In the genomic region with DNA sequence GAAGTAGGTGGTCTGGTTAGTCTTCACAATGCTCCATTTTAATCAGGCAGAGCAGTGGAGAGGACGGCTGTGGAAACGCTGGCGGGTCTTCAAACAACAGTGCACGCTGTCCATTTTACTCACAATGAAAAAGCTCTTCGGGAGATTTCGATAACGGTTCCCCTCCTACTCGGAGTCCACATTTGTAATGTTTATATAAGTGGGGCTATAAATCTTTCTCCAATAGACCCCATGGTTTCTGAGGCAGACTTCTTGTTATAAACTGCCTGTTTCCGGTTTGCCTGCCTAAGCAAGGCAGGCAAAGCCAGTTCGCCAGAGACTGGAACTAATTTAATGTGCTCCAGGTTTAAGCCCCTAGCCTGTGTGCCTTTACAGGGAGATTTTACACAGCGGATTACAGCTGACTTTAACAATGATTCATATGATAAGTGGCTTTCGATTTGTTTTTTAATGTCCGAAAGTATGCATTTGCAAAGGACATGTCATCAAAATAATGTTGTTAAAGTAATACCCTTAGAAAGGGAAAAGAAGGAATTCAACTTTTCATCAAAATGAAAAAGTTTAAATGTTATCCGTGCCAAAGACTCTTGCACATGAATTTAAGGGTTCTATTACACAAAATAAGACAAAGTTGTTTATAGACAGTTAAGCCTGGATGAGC, we compare ENCODE assay signal across 10 mouse cellular contexts.
A peak's percentile ranks its signal among the peaks of the same experiment; 100 is the strongest.
DNase-seq lines count a peak whose midpoint lies in the region; ATAC-seq lines count a peak whose summit lies in the region.
"Had no signal": no experiment of that assay in that cellular context is flagged by ENCODE, and none has a peak within 500 bp of the region (broad histone marks: within the 10 kb centered on the region; RNA-seq: fewer than 3 reads in every experiment).

No protein-coding gene starts in this region.

- peaks cover 18% of the 10 kb centered on the region for H3K4me1 ChIP-seq in kidney, embryonic 15.5 days
- peaks cover 3% of the 10 kb centered on the region; the same call in 1 of the 2 replicates for H3K4me1 ChIP-seq in embryonic facial prominence, embryonic 15.5 days
- peaks cover 22% of the 10 kb centered on the region for H3K4me1 ChIP-seq in intestine, embryonic 14.5 days (replicated peaks; ENCODE audit: control insufficient read depth, insufficient read depth, low read length)
- no peaks in the 10 kb centered on the region for H3K4me1 ChIP-seq in neural tube, embryonic 12.5 days
- H3K4me1 ChIP-seq: liver, embryonic 12.5 days had no signal

- no peak overlapping the region for H3K9ac ChIP-seq in kidney, embryonic 15.5 days
- no peak overlapping the region for H3K9ac ChIP-seq in embryonic facial prominence, embryonic 15.5 days
- H3K9ac ChIP-seq in intestine, embryonic 14.5 days (ENCODE audit: low read length) = 0 out of 2 replicates have a peak overlapping the region, but pooled peaks have one; percentile 2
- H3K9ac ChIP-seq in neural tube, embryonic 12.5 days = no peak overlapping the region
- H3K9ac ChIP-seq: liver, embryonic 12.5 days had no signal

- H3K27me3 ChIP-seq in kidney, embryonic 15.5 days = no peaks in the 10 kb centered on the region
- no peaks in the 10 kb centered on the region for H3K27me3 ChIP-seq in embryonic facial prominence, embryonic 15.5 days
- H3K27me3 ChIP-seq in intestine, embryonic 14.5 days (replicated peaks; ENCODE audit: control insufficient read depth, insufficient read depth, low read length) = no peaks in the 10 kb centered on the region
- H3K27me3 ChIP-seq in neural tube, embryonic 12.5 days (replicated peaks) = peaks cover 7% of the 10 kb centered on the region
- H3K27me3 ChIP-seq: CH12.LX; liver, embryonic 12.5 days had no signal

- 20% methylated on average over 14 of the region's 14 CpGs for WGBS in kidney, embryonic 15.5 days
- 16% methylated on average over 14 of the region's 14 CpGs for WGBS in embryonic facial prominence, embryonic 15.5 days
- WGBS in intestine, embryonic 14.5 days = 10% methylated on average over 14 of the region's 14 CpGs
- 10% methylated on average over 14 of the region's 14 CpGs for WGBS in neural tube, embryonic 12.5 days

- no peaks in the 10 kb centered on the region for H3K36me3 ChIP-seq in kidney, embryonic 15.5 days
- no peaks in the 10 kb centered on the region for H3K36me3 ChIP-seq in embryonic facial prominence, embryonic 15.5 days
- H3K36me3 ChIP-seq in intestine, embryonic 14.5 days (ENCODE audit: control insufficient read depth, insufficient read depth, low read length) = no peaks in the 10 kb centered on the region
- H3K36me3 ChIP-seq in neural tube, embryonic 12.5 days = no peaks in the 10 kb centered on the region
- H3K36me3 ChIP-seq: liver, embryonic 12.5 days had no signal

- H3K4me2 ChIP-seq in kidney, embryonic 15.5 days = peak overlapping the region; percentile 42
- peak overlapping the region; percentile 38 for H3K4me2 ChIP-seq in embryonic facial prominence, embryonic 15.5 days (replicated peaks)
- peak overlapping the region; percentile 42 for H3K4me2 ChIP-seq in intestine, embryonic 14.5 days (ENCODE audit: low read length)
- peak overlapping the region; percentile 47 for H3K4me2 ChIP-seq in neural tube, embryonic 12.5 days (replicated peaks)
- H3K4me2 ChIP-seq: liver, embryonic 12.5 days had no signal

- H3K27ac ChIP-seq in kidney, embryonic 15.5 days = peak overlapping the region; percentile 85
- peak overlapping the region; percentile 74 for H3K27ac ChIP-seq in embryonic facial prominence, embryonic 15.5 days (replicated peaks)
- peak overlapping the region; percentile 64 for H3K27ac ChIP-seq in intestine, embryonic 14.5 days (ENCODE audit: low read depth)
- H3K27ac ChIP-seq in neural tube, embryonic 12.5 days = no peak overlapping the region
- H3K27ac ChIP-seq: liver, embryonic 12.5 days had no signal

- DNase-seq in kidney, postnatal 10 days = no peak
- DNase-seq in intestine, embryonic 14.5 days (ENCODE audit: low spot score) = peak; percentile 61
- no peak for DNase-seq in spleen, postnatal 10 days (ENCODE audit: low spot score in 2 of 2)
- no peak for DNase-seq in Muller cell, postnatal 12 days (ENCODE audit: inconsistent ontology term)
- no peak for DNase-seq in cerebellum, adult 11-12 months

- H3K4me3 ChIP-seq in kidney, embryonic 15.5 days (replicated peaks) = peak overlapping the region; percentile 9; the same call in 1 of the 2 replicates
- peak overlapping the region; percentile 22 for H3K4me3 ChIP-seq in embryonic facial prominence, embryonic 15.5 days (replicated peaks)
- H3K4me3 ChIP-seq in intestine, embryonic 14.5 days (ENCODE audit: low read depth, low read length) = peak overlapping the region; percentile 13
- no peak overlapping the region for H3K4me3 ChIP-seq in neural tube, embryonic 12.5 days
- H3K4me3 ChIP-seq: liver, embryonic 12.5 days had no signal

- H3K9me3 ChIP-seq in kidney, embryonic 15.5 days (replicated peaks) = no peaks in the 10 kb centered on the region
- H3K9me3 ChIP-seq in embryonic facial prominence, embryonic 15.5 days (replicated peaks) = no peaks in the 10 kb centered on the region
- no peaks in the 10 kb centered on the region for H3K9me3 ChIP-seq in intestine, embryonic 14.5 days (ENCODE audit: control insufficient read depth, low read length)
- no peaks in the 10 kb centered on the region for H3K9me3 ChIP-seq in neural tube, embryonic 12.5 days
- H3K9me3 ChIP-seq: liver, embryonic 12.5 days had no signal

- peak; percentile 70; the same call in 1 of the 2 replicates for ATAC-seq in kidney, embryonic 15.5 days (replicated peaks; ENCODE audit: low FRiP score)
- peak; percentile 63 for ATAC-seq in embryonic facial prominence, embryonic 15.5 days (ENCODE audit: insufficient number of reproducible peaks, low FRiP score, low TSS enrichment, low read depth)
- peak; percentile 68 for ATAC-seq in intestine, embryonic 14.5 days (replicated peaks; ENCODE audit: low FRiP score, low TSS enrichment, low read depth)
- peak; percentile 89 for ATAC-seq in neural tube, embryonic 12.5 days (ENCODE audit: low FRiP score, low read depth)
- ATAC-seq: liver, embryonic 12.5 days had no signal
